Mouse (Mus musculus): ENCODE data around the gene Myo15b. TPM values are rescaled to one million over a fixed set of nuclear protein-coding genes. Genes with fewer than 3 reads are reported as not detected.

Gene Myo15b
- polyA plus RNA-seq, 1 experiment from 2014 or later: 0.54 TPM

- ATAC-seq (ENCODE audit: low read depth) (no peak), DNase-seq (ENCODE audit: low spot score) (no peak)
- 91% methylated on average over 1 of the region's 1 CpGs for WGBS
- no peak overlapping the region for H3K4me2 ChIP-seq (ENCODE audit: low read depth, low read length)
- H3K36me3 ChIP-seq (ENCODE audit: control insufficient read depth, insufficient read depth, low read length): peaks cover 42% of the 10 kb centered on the region
- no peaks in the 10 kb centered on the region for H3K9me3 ChIP-seq (ENCODE audit: control insufficient read depth, low read length)
- no peak overlapping the region for H3K9ac ChIP-seq (ENCODE audit: low read depth, low read length)
- no peak overlapping the region for H3K27ac ChIP-seq (replicated peaks; ENCODE audit: low read depth, low read length)
- no peaks in the 10 kb centered on the region for H3K27me3 ChIP-seq (replicated peaks; ENCODE audit: control insufficient read depth, insufficient read depth, low read length)
- H3K4me3 ChIP-seq (ENCODE audit: low read depth, low read length): no peak overlapping the region
- no peaks in the 10 kb centered on the region for H3K4me1 ChIP-seq (ENCODE audit: control insufficient read depth, insufficient read depth, low read length)
These were observed 63.8 kb downstream of the Myo15b start for GRCm38 (mm10) chr11:115921986-115922385.

GRCm38 (mm10) chr11:115929031-115929430 is 70.8 kb downstream of the Myo15b start:
- Histone ChIP-seq H3K4me3 (ENCODE audit: low read depth, low read length) (no peak overlapping the region), H3K4me1 (ENCODE audit: control insufficient read depth, insufficient read depth, low read length) (peaks cover 7% of the 10 kb centered on the region)
- 93% methylated on average over 8 of the region's 8 CpGs for WGBS

GRCm38 (mm10) chr11:115929818-115930217 is 71.6 kb downstream of the Myo15b start:
- Histone ChIP-seq H3K4me3 (ENCODE audit: low read depth, low read length) (no peak overlapping the region), H3K9ac (ENCODE audit: low read depth, low read length) (no peak overlapping the region), H3K27ac (replicated peaks; ENCODE audit: low read depth, low read length) (no peak overlapping the region), H3K36me3 (ENCODE audit: control insufficient read depth, insufficient read depth, low read length) (peaks cover 25% of the 10 kb centered on the region), H3K9me3 (ENCODE audit: control insufficient read depth, low read length) (no peaks in the 10 kb centered on the region), H3K4me1 (ENCODE audit: control insufficient read depth, insufficient read depth, low read length) (peaks cover 15% of the 10 kb centered on the region), H3K27me3 (replicated peaks; ENCODE audit: control insufficient read depth, insufficient read depth, low read length) (no peaks in the 10 kb centered on the region), H3K4me2 (ENCODE audit: low read depth, low read length) (no peak overlapping the region)
- WGBS: 84% methylated on average over 3 of the region's 3 CpGs
- ATAC-seq (ENCODE audit: low read depth): no peak
- no peak for DNase-seq (ENCODE audit: low spot score)

More at GRCm38 (mm10) chr11:115929031-115929430, 70.8 kb downstream of the Myo15b start:
- no peak overlapping the region for H3K27ac ChIP-seq (replicated peaks; ENCODE audit: low read depth, low read length)
- H3K27me3 ChIP-seq (replicated peaks; ENCODE audit: control insufficient read depth, insufficient read depth, low read length): no peaks in the 10 kb centered on the region
- H3K4me2 ChIP-seq (ENCODE audit: low read depth, low read length): no peak overlapping the region
- no peak overlapping the region for H3K9ac ChIP-seq (ENCODE audit: low read depth, low read length)
- ATAC-seq (ENCODE audit: low read depth) (no peak), DNase-seq (ENCODE audit: low spot score) (no peak)
- H3K36me3 ChIP-seq (ENCODE audit: control insufficient read depth, insufficient read depth, low read length): peaks cover 30% of the 10 kb centered on the region
- H3K9me3 ChIP-seq (ENCODE audit: control insufficient read depth, low read length): no peaks in the 10 kb centered on the region

- H3K4me1 ChIP-seq (ENCODE audit: control insufficient read depth, insufficient read depth, low read length): peaks cover 16% of the 10 kb centered on the region
- no peak overlapping the region for H3K4me3 ChIP-seq (ENCODE audit: low read depth, low read length)
- H3K9me3 ChIP-seq (ENCODE audit: control insufficient read depth, low read length): no peaks in the 10 kb centered on the region
- ATAC-seq (ENCODE audit: low read depth): no peak
- no peaks in the 10 kb centered on the region for H3K27me3 ChIP-seq (replicated peaks; ENCODE audit: control insufficient read depth, insufficient read depth, low read length)
- H3K4me2 ChIP-seq (ENCODE audit: low read depth, low read length): no peak overlapping the region
- H3K9ac ChIP-seq (ENCODE audit: low read depth, low read length): no peak overlapping the region
- no peak overlapping the region for H3K27ac ChIP-seq (replicated peaks; ENCODE audit: low read depth, low read length)
- 70% methylated on average over 3 of the region's 3 CpGs for WGBS
- DNase-seq (ENCODE audit: low spot score): no peak
- peaks cover 25% of the 10 kb centered on the region for H3K36me3 ChIP-seq (ENCODE audit: control insufficient read depth, insufficient read depth, low read length)
These were observed 73.0 kb downstream of the Myo15b start for GRCm38 (mm10) chr11:115931235-115931634.

DNA sequence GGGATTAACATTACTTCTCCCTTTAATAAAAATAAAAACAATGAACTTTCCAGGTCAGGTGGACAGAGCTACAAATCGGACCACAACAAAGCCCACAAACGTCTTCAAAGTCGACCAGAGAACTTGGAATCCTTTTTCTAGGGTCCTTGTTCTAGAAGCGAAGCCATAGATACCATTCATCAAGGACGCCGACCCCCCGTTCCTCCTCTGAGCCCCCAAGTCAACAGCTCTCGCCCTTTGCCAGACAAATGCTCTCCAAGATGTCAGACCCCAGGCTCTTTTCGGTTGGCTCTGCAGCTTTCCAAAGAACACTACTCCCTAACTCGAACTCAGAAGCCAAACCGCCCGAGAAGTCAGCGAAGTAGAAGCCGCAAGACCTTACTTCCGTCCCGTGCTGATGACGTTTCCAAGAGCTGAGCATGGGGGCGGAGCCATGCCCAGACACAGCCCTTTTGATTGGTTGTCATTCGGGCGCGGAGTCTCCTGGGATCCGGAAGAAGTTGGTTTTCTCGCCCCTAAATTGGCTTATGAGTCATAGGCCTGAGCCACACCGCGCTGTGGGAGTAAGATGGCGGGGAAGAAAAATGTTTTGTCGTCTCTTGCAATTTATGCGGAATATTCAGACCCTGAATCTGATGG is 75.0 kb downstream of the Myo15b start, which contains the start of the genes Sap30bp and Recql5:
TSS of gene Sap30bp (plus strand) at position 175 of the 639 bp plus-strand sequence.
TSS of gene Recql5 (minus strand) at position 370 of the 639 bp plus-strand sequence.
- H3K4me2 ChIP-seq (ENCODE audit: low read depth, low read length): peak within 1 kb of the TSS; percentile 72
- H3K9ac ChIP-seq (ENCODE audit: low read depth, low read length): peak within 1 kb of the TSS; percentile 88
- ATAC-seq (ENCODE audit: low read depth): peak; percentile 99
- peaks cover 16% of the 10 kb centered on the region for H3K4me1 ChIP-seq (ENCODE audit: control insufficient read depth, insufficient read depth, low read length)
- H3K9me3 ChIP-seq (ENCODE audit: control insufficient read depth, low read length): no peaks in the 10 kb centered on the region
- peak within 1 kb of the TSS; percentile 78 for H3K27ac ChIP-seq (replicated peaks; ENCODE audit: low read depth, low read length)
- H3K36me3 ChIP-seq (ENCODE audit: control insufficient read depth, insufficient read depth, low read length): peaks cover 30% of the 10 kb centered on the region
- under 1% methylated on average over 28 of the region's 28 CpGs for WGBS
- H3K27me3 ChIP-seq (replicated peaks; ENCODE audit: control insufficient read depth, insufficient read depth, low read length): no peaks in the 10 kb centered on the region
- peak within 1 kb of the TSS; percentile 71 for H3K4me3 ChIP-seq (ENCODE audit: low read depth, low read length)
- peak; percentile 99 for DNase-seq (ENCODE audit: low spot score)

GRCm38 (mm10) chr11:115933747-115934110 is 75.5 kb downstream of the Myo15b start:
- Histone ChIP-seq H3K9me3 (ENCODE audit: control insufficient read depth, low read length) (no peaks in the 10 kb centered on the region), H3K36me3 (ENCODE audit: control insufficient read depth, insufficient read depth, low read length) (peaks cover 33% of the 10 kb centered on the region), H3K27ac (replicated peaks; ENCODE audit: low read depth, low read length) (peak overlapping the region; percentile 78), H3K4me1 (ENCODE audit: control insufficient read depth, insufficient read depth, low read length) (peaks cover 16% of the 10 kb centered on the region), H3K27me3 (replicated peaks; ENCODE audit: control insufficient read depth, insufficient read depth, low read length) (no peaks in the 10 kb centered on the region), H3K4me3 (ENCODE audit: low read depth, low read length) (peak overlapping the region; percentile 71), H3K9ac (ENCODE audit: low read depth, low read length) (peak overlapping the region; percentile 88), H3K4me2 (ENCODE audit: low read depth, low read length) (peak overlapping the region; percentile 72)
- ATAC-seq (ENCODE audit: low read depth): peak; percentile 38
- no peak for DNase-seq (ENCODE audit: low spot score)
- WGBS: 0% methylated on average over 16 of the region's 16 CpGs

DNA sequence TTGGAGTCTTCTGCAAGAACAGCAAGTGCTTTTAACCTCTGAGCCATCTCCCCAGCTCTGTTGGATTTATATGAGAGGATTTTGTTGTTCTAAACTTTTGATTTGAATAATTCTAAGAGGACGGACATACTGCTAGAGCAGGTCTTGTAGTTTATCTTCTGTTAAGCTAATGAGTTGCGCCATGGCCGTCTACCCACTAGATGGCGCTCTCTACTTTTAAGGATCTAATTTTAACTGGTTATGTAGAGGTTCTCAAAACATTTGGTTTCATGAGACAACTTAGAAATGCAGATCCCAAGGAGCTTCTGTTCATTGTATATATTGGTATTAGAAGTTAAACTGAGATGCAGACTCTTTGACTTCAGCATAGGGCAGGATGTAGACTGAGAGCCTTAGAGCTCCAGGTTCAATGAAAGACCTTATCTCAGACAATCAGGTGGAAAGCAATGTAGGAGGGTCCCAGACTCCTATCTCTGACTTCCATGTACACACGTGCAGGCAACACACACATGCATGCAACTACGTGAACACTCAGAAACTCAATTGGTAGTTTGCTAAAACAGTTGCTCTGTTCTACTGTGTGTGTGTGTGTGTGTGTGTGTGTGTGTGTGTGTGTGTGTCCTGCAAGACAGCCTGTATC is 81.6 kb downstream of the Myo15b start:
- 37% methylated on average over 6 of the region's 6 CpGs for WGBS
- peaks cover 82% of the 10 kb centered on the region for H3K36me3 ChIP-seq (ENCODE audit: control insufficient read depth, insufficient read depth, low read length)
- DNase-seq (ENCODE audit: low spot score): peak; percentile 79
- H3K27ac ChIP-seq (replicated peaks; ENCODE audit: low read depth, low read length): no peak overlapping the region
- ATAC-seq (ENCODE audit: low read depth): no peak
- no peaks in the 10 kb centered on the region for H3K27me3 ChIP-seq (replicated peaks; ENCODE audit: control insufficient read depth, insufficient read depth, low read length)
- peaks cover 1% of the 10 kb centered on the region for H3K4me1 ChIP-seq (ENCODE audit: control insufficient read depth, insufficient read depth, low read length)
- H3K4me2 ChIP-seq (ENCODE audit: low read depth, low read length): no peak overlapping the region
- no peaks in the 10 kb centered on the region for H3K9me3 ChIP-seq (ENCODE audit: control insufficient read depth, low read length)
- H3K9ac ChIP-seq (ENCODE audit: low read depth, low read length): no peak overlapping the region
- no peak overlapping the region for H3K4me3 ChIP-seq (ENCODE audit: low read depth, low read length)

- Histone ChIP-seq H3K4me2 (ENCODE audit: low read depth, low read length) (no peak overlapping the region), H3K9ac (ENCODE audit: low read depth, low read length) (no peak overlapping the region), H3K36me3 (ENCODE audit: control insufficient read depth, insufficient read depth, low read length) (peaks cover 85% of the 10 kb centered on the region), H3K4me1 (ENCODE audit: control insufficient read depth, insufficient read depth, low read length) (no peaks in the 10 kb centered on the region), H3K27me3 (replicated peaks; ENCODE audit: control insufficient read depth, insufficient read depth, low read length) (no peaks in the 10 kb centered on the region), H3K27ac (replicated peaks; ENCODE audit: low read depth, low read length) (no peak overlapping the region), H3K9me3 (ENCODE audit: control insufficient read depth, low read length) (no peaks in the 10 kb centered on the region), H3K4me3 (ENCODE audit: low read depth, low read length) (no peak overlapping the region)
- DNase-seq (ENCODE audit: low spot score) (no peak), ATAC-seq (ENCODE audit: low read depth) (no peak)
- 84% methylated on average over 7 of the region's 7 CpGs for WGBS
These were observed 83.8 kb downstream of the Myo15b start for GRCm38 (mm10) chr11:115941980-115942379.

All from embryonic facial prominence, embryonic 14.5 days (tissue).